Mouse (Mus musculus) lung, postnatal 14 days (tissue): ENCODE data around the gene Pde1c.
"Not testable (repeated sequence)": the region's sequence is repeated elsewhere in the genome, so short reads cannot be mapped to it uniquely, and the experiment has no call there.

Experiments
- DNase-seq: peaks from one replicate; pipeline ENCODE4 v3.0.0; 2021

Pde1c gene

GRCm38 (mm10) chr6:56568470-56569372 lies at the start of gene Pde1c:
TSS of gene Pde1c (minus strand) at chr6:56569103.
- peak; percentile 51 for DNase-seq

- DNase-seq = peak; percentile 25
Measured at GRCm38 (mm10) chr6:56616982-56617613, 48.2 kb upstream of the Pde1c start.

- peak; percentile 0 for DNase-seq
Measured at GRCm38 (mm10) chr6:56616228-56616981, 47.5 kb upstream of the Pde1c start.

GRCm38 (mm10) chr6:56609529-56609928 lies 40.6 kb upstream of the Pde1c start:
- not testable (repeated sequence) for DNase-seq

GRCm38 (mm10) chr6:56608277-56608676 lies 39.4 kb upstream of the Pde1c start:
- DNase-seq = peak; percentile 67

GRCm38 (mm10) chr6:56579568-56579967 lies 10.7 kb upstream of the Pde1c start:
- DNase-seq = no peak

- no peak for DNase-seq
Measured at GRCm38 (mm10) chr6:56560891-56561290, 8.0 kb downstream of the Pde1c start.

- peak; percentile 3 for DNase-seq
Measured at GRCm38 (mm10) chr6:56560474-56560888, 8.4 kb downstream of the Pde1c start.

GRCm38 (mm10) chr6:56558711-56559110 lies 10.2 kb downstream of the Pde1c start:
- DNase-seq = no peak

- no peak for DNase-seq
Measured at GRCm38 (mm10) chr6:56555848-56556247, 13.1 kb downstream of the Pde1c start.

- DNase-seq = no peak
Measured at GRCm38 (mm10) chr6:56555382-56555781, 13.5 kb downstream of the Pde1c start.

GRCm38 (mm10) chr6:56551022-56551421 lies 17.9 kb downstream of the Pde1c start:
- no peak for DNase-seq

GRCm38 (mm10) chr6:56540247-56540646 lies 28.7 kb downstream of the Pde1c start:
- no peak for DNase-seq

- DNase-seq = no peak
Measured at GRCm38 (mm10) chr6:56534653-56535052, 34.2 kb downstream of the Pde1c start.

- DNase-seq = no peak
Measured at GRCm38 (mm10) chr6:56532257-56532656, 36.6 kb downstream of the Pde1c start.

GRCm38 (mm10) chr6:56523938-56524866 lies 44.7 kb downstream of the Pde1c start:
- DNase-seq = no peak

GRCm38 (mm10) chr6:56489161-56489560 lies 79.7 kb downstream of the Pde1c start:
- DNase-seq = no peak

GRCm38 (mm10) chr6:56485078-56485477 lies 83.8 kb downstream of the Pde1c start:
- DNase-seq = no peak

- peak; percentile 64 for DNase-seq
Measured at GRCm38 (mm10) chr6:56480914-56481482, 87.9 kb downstream of the Pde1c start.

- no peak for DNase-seq
Measured at GRCm38 (mm10) chr6:56476581-56476980, 92.3 kb downstream of the Pde1c start.

- no peak for DNase-seq
Measured at GRCm38 (mm10) chr6:56458098-56458497, 110.8 kb downstream of the Pde1c start.

GRCm38 (mm10) chr6:56447917-56448316 lies 121.0 kb downstream of the Pde1c start:
- DNase-seq = no peak
